Mouse (Mus musculus) limb, embryonic 12.5 days (tissue): ENCODE results near the gene Gm49388. TPM values are rescaled to one million over a fixed set of nuclear protein-coding genes. Genes with fewer than 3 reads are reported as not detected.
A peak's percentile ranks its signal among the peaks of the same experiment; 100 is the strongest.

Experiments
- ATAC-seq: fragments of 200-750 bp; cut with Nextera tagmentation; 2 replicates; pipeline ENCODE4 v1.8.0; 2017; ENCODE audit warnings: low read depth, moderate TSS enrichment; ENCODE audit not compliant: insufficient number of reproducible peaks, insufficient read depth, low FRiP score, low TSS enrichment
- H3K27ac ChIP-seq: fragments of 300-500 bp; sonication (generic); 2 replicates; pipeline ENCODE4 v1.5.1; 2016; ENCODE audit warnings: mild to moderate bottlenecking, moderate library complexity
- H3K27me3 ChIP-seq: fragments of 300-500 bp; sonication (generic); 2 replicates; pipeline ENCODE4 v1.6.1; 2016; ENCODE audit warnings: mild to moderate bottlenecking, moderate library complexity
- H3K36me3 ChIP-seq: fragments of 300-500 bp; sonication (generic); 2 replicates; pipeline ENCODE4 v1.6.1; 2016; ENCODE audit warnings: mild to moderate bottlenecking, moderate library complexity
- H3K4me1 ChIP-seq: fragments of 300-500 bp; sonication (generic); replicated peaks from 2 replicates; pipeline ENCODE4 v1.6.1; 2016
- H3K4me2 ChIP-seq: fragments of 300-500 bp; sonication (generic); 2 replicates; pipeline ENCODE4 v1.6.1; 2016; ENCODE audit warnings: mild to moderate bottlenecking, moderate library complexity
- H3K4me3 ChIP-seq: fragments of 300-500 bp; sonication (generic); replicated peaks from 2 replicates; pipeline ENCODE4 v1.5.1; 2016; ENCODE audit warnings: mild to moderate bottlenecking
- H3K9ac ChIP-seq: fragments of 300-500 bp; sonication (generic); replicated peaks from 2 replicates; pipeline ENCODE4 v1.6.1; 2016; ENCODE audit warnings: mild to moderate bottlenecking, moderate library complexity
- H3K9me3 ChIP-seq: fragments of 300-500 bp; sonication (generic); 2 replicates; pipeline ENCODE4 v1.6.1; 2016; ENCODE audit warnings: mild to moderate bottlenecking, moderate library complexity
- WGBS: fragments of 180-500 bp; shearing (Covaris S2); methylation state at CpG from one replicate; pipeline ENCODE4 v1.1.7; 2016; 5-methylcytosine and 5-hydroxymethylcytosine counted together
- polyA plus RNA-seq: library from polyadenylated mRNA; unstranded; fragments of >200 nt; fragmentation: Nextera tagmentation; extraction: Ambion mirVana; gene quantifications from 2 replicates; pipeline ENCODE4 v1.2.1, GENCODE M21; 2016

Gene Gm49388
- polyA plus RNA-seq, 1 experiment from 2014 or later, result not detected

GRCm38 (mm10) chr7:127752069-127752468 is 33.3 kb upstream of the Gm49388 start:
- ATAC-seq, result no peak
- peaks cover 23% of the 10 kb centered on the region for H3K4me1 ChIP-seq
- H3K36me3 ChIP-seq, result peaks cover 92% of the 10 kb centered on the region
- no peak overlapping the region for H3K4me3 ChIP-seq
- WGBS, result 95% methylated on average over 27 of the region's 27 CpGs
- no peaks in the 10 kb centered on the region for H3K9me3 ChIP-seq
- no peak overlapping the region for H3K27ac ChIP-seq
- no peak overlapping the region for H3K4me2 ChIP-seq
- no peak overlapping the region for H3K9ac ChIP-seq
- H3K27me3 ChIP-seq, result no peaks in the 10 kb centered on the region

- Histone ChIP-seq H3K27me3 (no peaks in the 10 kb centered on the region), H3K36me3 (peaks cover 100% of the 10 kb centered on the region), H3K9ac (no peak overlapping the region), H3K4me2 (no peak overlapping the region), H3K4me1 (peaks cover 13% of the 10 kb centered on the region), H3K4me3 (no peak overlapping the region), H3K9me3 (no peaks in the 10 kb centered on the region), H3K27ac (no peak overlapping the region)
- ATAC-seq, result no peak
- WGBS, result 82% methylated on average over 5 of the region's 5 CpGs
Measured at GRCm38 (mm10) chr7:127753158-127753557, 32.2 kb upstream of the Gm49388 start.

GRCm38 (mm10) chr7:127753741-127754140 is 31.7 kb upstream of the Gm49388 start:
- Histone ChIP-seq H3K27ac (no peak overlapping the region), H3K4me3 (no peak overlapping the region), H3K36me3 (peaks cover 100% of the 10 kb centered on the region), H3K4me1 (peaks cover 12% of the 10 kb centered on the region), H3K4me2 (no peak overlapping the region), H3K9ac (no peak overlapping the region), H3K27me3 (no peaks in the 10 kb centered on the region), H3K9me3 (no peaks in the 10 kb centered on the region)
- WGBS, result 90% methylated on average over 7 of the region's 7 CpGs
- no peak for ATAC-seq

GRCm38 (mm10) chr7:127759716-127760115 is 25.7 kb upstream of the Gm49388 start:
- Histone ChIP-seq H3K9me3 (no peaks in the 10 kb centered on the region), H3K9ac (no peak overlapping the region), H3K27ac (0 out of 2 replicates have a peak overlapping the region, but pooled peaks have one; percentile 56), H3K36me3 (peaks cover 96% of the 10 kb centered on the region), H3K4me2 (no peak overlapping the region), H3K4me3 (no peak overlapping the region), H3K4me1 (peaks cover 23% of the 10 kb centered on the region), H3K27me3 (no peaks in the 10 kb centered on the region)
- ATAC-seq, result no peak
- WGBS, result 23% methylated on average over 6 of the region's 6 CpGs

- ATAC-seq, result no peak
- Histone ChIP-seq H3K4me1 (peaks cover 23% of the 10 kb centered on the region), H3K9ac (no peak overlapping the region), H3K36me3 (peaks cover 96% of the 10 kb centered on the region), H3K9me3 (no peaks in the 10 kb centered on the region), H3K27ac (no peak overlapping the region), H3K4me3 (no peak overlapping the region), H3K27me3 (no peaks in the 10 kb centered on the region), H3K4me2 (no peak overlapping the region)
- WGBS, result 76% methylated on average over 3 of the region's 3 CpGs
Measured at GRCm38 (mm10) chr7:127760478-127760877, 24.9 kb upstream of the Gm49388 start.

- Histone ChIP-seq H3K4me2 (no peak overlapping the region), H3K4me3 (no peak overlapping the region), H3K9ac (no peak overlapping the region), H3K4me1 (peaks cover 20% of the 10 kb centered on the region), H3K27ac (no peak overlapping the region), H3K27me3 (no peaks in the 10 kb centered on the region), H3K36me3 (peaks cover 96% of the 10 kb centered on the region), H3K9me3 (no peaks in the 10 kb centered on the region)
- 50% methylated on average over 7 of the region's 7 CpGs for WGBS
- no peak; the same call in 1 of the 2 replicates for ATAC-seq
Measured at GRCm38 (mm10) chr7:127761026-127761425, 24.4 kb upstream of the Gm49388 start.

GRCm38 (mm10) chr7:127763642-127764041 is 21.8 kb upstream of the Gm49388 start:
- no peak for ATAC-seq
- H3K9me3 ChIP-seq, result no peaks in the 10 kb centered on the region
- H3K27ac ChIP-seq, result no peak overlapping the region
- H3K4me1 ChIP-seq, result peaks cover 19% of the 10 kb centered on the region
- 91% methylated on average over 4 of the region's 4 CpGs for WGBS
- H3K9ac ChIP-seq, result no peak overlapping the region
- no peak overlapping the region for H3K4me3 ChIP-seq
- peaks cover 95% of the 10 kb centered on the region for H3K36me3 ChIP-seq
- H3K27me3 ChIP-seq, result no peaks in the 10 kb centered on the region
- H3K4me2 ChIP-seq, result no peak overlapping the region

GRCm38 (mm10) chr7:127765756-127766155 is 19.7 kb upstream of the Gm49388 start:
- ATAC-seq, result no peak
- Histone ChIP-seq H3K4me2 (no peak overlapping the region), H3K9me3 (no peaks in the 10 kb centered on the region), H3K4me3 (no peak overlapping the region), H3K36me3 (peaks cover 74% of the 10 kb centered on the region), H3K4me1 (peaks cover 23% of the 10 kb centered on the region), H3K9ac (no peak overlapping the region), H3K27me3 (no peaks in the 10 kb centered on the region), H3K27ac (no peak overlapping the region)
- 92% methylated on average over 2 of the region's 2 CpGs for WGBS

GRCm38 (mm10) chr7:127766851-127767609 is 18.4 kb upstream of the Gm49388 start:
- no peaks in the 10 kb centered on the region for H3K9me3 ChIP-seq
- H3K36me3 ChIP-seq, result peaks cover 62% of the 10 kb centered on the region
- no peak for ATAC-seq
- WGBS, result 81% methylated on average over 17 of the region's 17 CpGs
- peak overlapping the region; percentile 96; the same call in 1 of the 2 replicates for H3K27ac ChIP-seq
- H3K4me1 ChIP-seq, result peaks cover 29% of the 10 kb centered on the region
- H3K4me2 ChIP-seq, result no peak overlapping the region
- no peak overlapping the region for H3K4me3 ChIP-seq
- H3K27me3 ChIP-seq, result no peaks in the 10 kb centered on the region
- H3K9ac ChIP-seq, result no peak overlapping the region

GRCm38 (mm10) chr7:127767671-127768345 is 17.6 kb upstream of the Gm49388 start:
- H3K9ac ChIP-seq, result no peak overlapping the region
- WGBS, result 93% methylated on average over 19 of the region's 19 CpGs
- H3K4me2 ChIP-seq, result no peak overlapping the region
- no peaks in the 10 kb centered on the region for H3K9me3 ChIP-seq
- peak overlapping the region; percentile 96; the same call in 1 of the 2 replicates for H3K27ac ChIP-seq
- no peak overlapping the region for H3K4me3 ChIP-seq
- no peak for ATAC-seq
- peaks cover 29% of the 10 kb centered on the region for H3K4me1 ChIP-seq
- H3K27me3 ChIP-seq, result no peaks in the 10 kb centered on the region
- peaks cover 56% of the 10 kb centered on the region for H3K36me3 ChIP-seq

- Histone ChIP-seq H3K27me3 (no peaks in the 10 kb centered on the region), H3K36me3 (peaks cover 51% of the 10 kb centered on the region), H3K4me3 (peak overlapping the region; percentile 67; the same call in 1 of the 2 replicates), H3K4me2 (peak overlapping the region; percentile 92), H3K27ac (peak overlapping the region; percentile 96), H3K4me1 (peaks cover 29% of the 10 kb centered on the region), H3K9me3 (no peaks in the 10 kb centered on the region), H3K9ac (no peak overlapping the region)
- ATAC-seq, result peak; percentile 3
- 52% methylated on average over 13 of the region's 13 CpGs for WGBS
Measured at GRCm38 (mm10) chr7:127768346-127768996, 16.9 kb upstream of the Gm49388 start.
